Mouse (Mus musculus): ENCODE data around the gene Serbp1. TPM values are rescaled to one million over a fixed set of nuclear protein-coding genes. Genes with fewer than 3 reads are reported as not detected.
"Not testable (repeated sequence)": the region's sequence is repeated elsewhere in the genome, so short reads cannot be mapped to it uniquely, and the experiment has no call there.

Gene Serbp1
- total RNA-seq (2021) = 100 to 1,000 TPM; 238 to 241 TPM

DNA sequence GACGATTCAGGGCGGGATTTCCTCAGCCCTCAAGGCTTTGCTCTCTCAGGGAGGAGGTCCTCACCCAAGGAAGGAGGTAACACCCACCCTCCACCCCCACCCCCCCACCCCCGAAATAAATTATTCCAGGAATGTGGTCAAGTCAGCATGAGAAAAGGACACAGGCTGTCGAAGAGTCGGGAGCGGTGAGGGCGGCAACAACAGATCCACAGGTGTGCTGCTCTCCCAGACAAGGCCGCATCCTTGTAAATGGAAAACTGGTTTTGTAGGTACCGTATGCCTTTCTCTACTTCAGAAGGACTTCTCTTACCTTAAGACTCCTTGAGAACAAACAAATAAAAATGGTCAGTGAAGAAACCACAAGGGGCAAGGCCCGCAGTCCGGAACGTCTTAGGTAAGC is at the start of gene Serbp1:
Serbp1 (plus strand) TSS at position 200 of the 400 bp plus-strand sequence.
- intact Hi-C loops (cut with DNase I) = no loop called here
- DNase-seq (ENCODE audit: extremely low spot score in 1 of 2, low spot score in 2 of 2) = no peak

DNA sequence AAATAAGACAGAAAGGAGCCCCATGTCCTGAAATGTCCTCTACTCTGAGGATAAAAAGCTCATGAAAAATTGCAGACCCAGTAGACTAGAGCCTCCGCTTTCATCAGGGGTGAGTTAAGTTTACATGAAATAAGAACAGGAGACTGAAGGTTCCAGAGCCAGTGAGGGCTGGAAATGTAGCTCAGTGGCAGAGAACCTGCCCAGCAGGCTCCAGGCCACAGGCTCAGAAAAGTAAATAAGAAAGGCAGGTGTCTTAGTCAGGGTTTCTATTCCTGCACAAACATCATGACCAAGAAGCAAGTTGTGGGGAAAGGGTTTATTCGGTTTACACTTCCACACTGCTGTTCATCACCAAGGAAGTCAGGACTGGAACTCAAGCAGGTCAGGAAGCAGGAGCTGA is 44.4 kb upstream of the Serbp1 start:
- intact Hi-C loops (cut with DNase I) = no loop called here
- DNase-seq (ENCODE audit: extremely low spot score in 1 of 2, low spot score in 2 of 2) = no peak

GRCm38 (mm10) chr6:67194606-67195005 is 43.4 kb upstream of the Serbp1 start:
- no peak for DNase-seq (ENCODE audit: extremely low spot score in 1 of 2, low spot score in 2 of 2)
- intact Hi-C loops (cut with DNase I) = no loop called here

GRCm38 (mm10) chr6:67195148-67195611 is 42.8 kb upstream of the Serbp1 start:
- intact Hi-C loops (cut with DNase I) = no loop called here
- no peak for DNase-seq (ENCODE audit: extremely low spot score in 1 of 2, low spot score in 2 of 2)

- no peak for DNase-seq (ENCODE audit: extremely low spot score in 1 of 2, low spot score in 2 of 2)
- intact Hi-C loops (cut with DNase I) = no loop called here
Measured at GRCm38 (mm10) chr6:67196821-67197220, 41.2 kb upstream of the Serbp1 start.

- DNase-seq (ENCODE audit: extremely low spot score in 1 of 2, low spot score in 2 of 2) = peak in 1 of 2 experiments; percentile 38
- intact Hi-C loops (cut with DNase I) = no loop called here
Measured at GRCm38 (mm10) chr6:67198085-67198484, 39.9 kb upstream of the Serbp1 start.

- intact Hi-C loops (cut with DNase I) = no loop called here
- peak; percentile 31 to 52 for DNase-seq (ENCODE audit: extremely low spot score in 1 of 2, low spot score in 2 of 2)
Measured at GRCm38 (mm10) chr6:67200715-67201322, 37.2 kb upstream of the Serbp1 start.

DNA sequence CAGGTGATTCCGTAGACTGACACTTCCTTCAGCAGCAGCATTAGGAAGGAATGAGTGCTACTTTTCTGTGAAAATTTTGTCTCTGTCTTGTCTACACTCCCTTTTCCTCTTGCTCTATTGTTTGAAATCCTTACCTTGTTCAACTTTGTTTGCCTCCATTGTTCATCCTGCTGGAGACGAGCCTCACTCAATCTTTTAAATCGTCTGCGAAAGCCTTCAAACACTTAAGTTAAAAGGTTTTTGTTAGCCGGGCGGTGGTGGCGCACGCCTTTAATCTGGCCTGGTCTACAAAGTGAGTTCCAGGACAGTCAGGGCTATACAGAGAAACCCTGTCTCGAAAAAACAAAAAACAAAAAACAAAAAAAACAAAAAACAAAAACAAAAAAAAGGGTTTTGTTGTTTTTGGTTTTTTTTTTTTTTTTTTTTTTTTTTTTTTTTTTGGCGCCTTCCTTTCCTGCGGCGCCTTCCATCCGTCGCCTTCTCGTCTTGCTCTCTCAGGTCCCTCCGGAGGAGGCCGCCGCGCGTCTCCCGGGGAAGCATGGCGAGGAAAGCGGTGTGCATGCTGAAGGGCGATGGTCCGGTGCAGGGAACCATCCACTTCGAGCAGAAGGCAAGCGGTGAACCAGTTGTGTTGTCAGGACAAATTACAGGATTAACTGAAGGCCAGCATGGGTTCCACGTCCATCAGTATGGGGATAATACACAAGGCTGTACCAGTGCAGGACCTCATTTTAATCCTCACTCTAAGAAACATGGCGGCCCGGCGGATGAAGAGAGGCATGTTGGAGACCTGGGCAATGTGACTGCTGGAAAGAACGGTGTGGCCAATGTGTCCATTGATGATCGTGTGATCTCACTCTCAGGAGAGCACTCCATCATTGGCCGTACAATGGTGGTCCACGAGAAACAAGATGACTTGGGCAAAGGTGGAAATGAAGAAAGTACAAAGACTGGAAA is 32.6 kb upstream of the Serbp1 start:
- no peak for DNase-seq (ENCODE audit: extremely low spot score in 1 of 2, low spot score in 2 of 2)
- intact Hi-C loops (cut with DNase I) = no loop called here

- DNase-seq (ENCODE audit: extremely low spot score in 1 of 2, low spot score in 2 of 2) = no peak
- intact Hi-C loops (cut with DNase I) = no loop called here
Measured at GRCm38 (mm10) chr6:67212362-67212761, 25.6 kb upstream of the Serbp1 start.

GRCm38 (mm10) chr6:67213429-67214098 is 24.4 kb upstream of the Serbp1 start:
- intact Hi-C loops (cut with DNase I) = no loop called here

DNA sequence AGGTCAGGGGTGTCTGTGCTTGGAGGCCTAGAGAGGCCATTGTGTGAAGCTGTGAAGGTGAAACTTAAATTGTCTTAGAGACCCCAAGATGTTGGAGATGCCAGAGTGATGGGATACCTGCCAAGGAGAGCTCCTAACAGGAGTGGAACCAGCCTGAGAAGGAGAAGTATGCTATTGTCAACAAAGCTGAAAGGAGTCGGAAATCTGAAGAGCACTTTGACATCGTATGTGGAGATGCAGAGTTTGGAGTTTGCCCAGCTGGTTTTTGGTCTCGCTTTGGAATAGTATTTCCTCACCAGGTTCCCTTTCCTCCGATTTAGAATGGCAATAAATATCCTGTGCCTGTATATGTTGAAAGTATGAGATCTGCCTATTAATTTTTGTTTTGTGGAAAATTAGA is 20.6 kb upstream of the Serbp1 start:
- no peak for DNase-seq (ENCODE audit: extremely low spot score in 1 of 2, low spot score in 2 of 2)
- intact Hi-C loops (cut with DNase I) = no loop called here

More at GRCm38 (mm10) chr6:67213429-67214098, 24.4 kb upstream of the Serbp1 start:
- DNase-seq (ENCODE audit: extremely low spot score in 1 of 2, low spot score in 2 of 2) = no peak

DNA sequence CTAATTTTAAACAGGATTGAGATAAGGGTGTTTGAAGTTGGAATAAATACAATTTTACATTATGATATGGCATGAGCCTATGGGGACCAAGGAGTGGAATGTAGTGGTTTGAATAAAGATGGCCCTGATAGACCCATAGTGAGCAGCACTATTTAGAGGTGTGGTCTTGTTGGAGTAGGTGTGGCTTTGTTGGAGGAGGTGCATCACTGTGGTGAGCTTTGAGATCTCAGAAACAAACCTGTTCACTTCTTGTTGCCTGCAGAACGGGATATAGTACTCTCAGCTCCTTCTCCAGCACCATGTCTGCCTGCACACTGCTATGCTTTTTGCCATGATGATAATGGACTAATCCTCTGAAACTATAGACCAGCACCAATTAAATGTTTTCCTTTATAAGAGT is 20.1 kb upstream of the Serbp1 start:
- intact Hi-C loops (cut with DNase I) = no loop called here
- DNase-seq (ENCODE audit: extremely low spot score in 1 of 2, low spot score in 2 of 2) = no peak

DNA sequence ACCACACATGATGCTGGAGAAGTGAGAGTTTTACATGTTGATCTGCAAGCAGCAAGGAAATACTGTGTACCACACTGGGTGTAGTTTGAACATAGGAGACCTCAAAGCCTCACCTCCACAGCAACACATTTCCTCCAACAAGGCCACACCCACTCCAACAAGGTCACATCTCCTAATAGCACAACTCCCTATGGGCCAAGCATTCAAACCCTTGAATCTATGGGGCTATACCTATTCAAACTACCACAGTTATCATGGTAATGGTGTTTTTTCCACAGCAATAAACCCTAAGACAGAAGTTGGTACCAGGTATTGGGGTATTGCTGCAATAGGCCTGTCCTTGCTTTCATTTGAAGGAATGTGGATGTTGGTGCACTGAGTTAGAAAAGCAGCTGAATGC is 19.4 kb upstream of the Serbp1 start:
- intact Hi-C loops (cut with DNase I) = no loop called here
- no peak for DNase-seq (ENCODE audit: extremely low spot score in 1 of 2, low spot score in 2 of 2)

- DNase-seq (ENCODE audit: extremely low spot score in 1 of 2, low spot score in 2 of 2); intact Hi-C loops (cut with DNase I): not testable (repeated sequence)
Measured at GRCm38 (mm10) chr6:67219931-67220330, 18.0 kb upstream of the Serbp1 start.

DNA sequence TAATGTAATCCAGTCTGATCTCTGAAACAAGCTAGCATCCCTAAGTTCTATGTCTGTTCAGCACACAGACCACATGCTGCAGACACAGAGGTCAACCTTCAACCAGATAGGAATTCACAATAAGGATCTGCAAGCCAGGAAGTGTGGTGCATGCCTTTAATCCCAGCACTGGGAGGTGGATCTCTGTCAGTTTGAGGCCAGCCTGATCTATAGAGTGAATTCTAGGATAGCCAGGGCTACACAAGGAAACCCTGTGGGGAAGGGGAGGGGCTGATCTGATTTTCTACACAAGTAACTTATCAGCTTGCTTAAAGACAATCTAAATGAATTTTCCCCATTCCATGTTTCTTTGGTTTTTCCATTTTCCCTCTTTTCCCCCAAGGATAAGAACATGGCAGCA is 17.2 kb upstream of the Serbp1 start:
- DNase-seq (ENCODE audit: extremely low spot score in 1 of 2, low spot score in 2 of 2) = no peak
- intact Hi-C loops (cut with DNase I) = no loop called here

DNA sequence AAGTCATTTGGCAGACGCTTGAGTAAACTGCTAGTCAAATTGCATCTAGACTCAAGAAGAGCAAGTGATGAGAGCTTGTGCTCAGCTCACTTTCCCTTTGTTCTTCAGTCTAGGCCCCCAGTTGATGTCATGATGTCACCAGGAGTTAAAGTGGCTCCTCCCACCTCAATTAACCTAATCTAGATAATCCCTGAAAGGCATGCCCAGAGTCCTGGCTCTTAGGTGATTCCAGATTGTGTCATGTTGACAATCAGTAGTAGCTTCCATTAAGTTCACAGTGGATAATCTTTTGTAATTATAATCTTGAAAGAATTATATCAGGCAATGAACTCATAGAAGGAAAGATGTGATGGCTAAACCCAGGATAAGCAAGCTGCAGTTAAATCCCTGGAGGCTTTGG is 14.9 kb upstream of the Serbp1 start:
- DNase-seq (ENCODE audit: extremely low spot score in 1 of 2, low spot score in 2 of 2) = no peak
- intact Hi-C loops (cut with DNase I) = no loop called here

DNA sequence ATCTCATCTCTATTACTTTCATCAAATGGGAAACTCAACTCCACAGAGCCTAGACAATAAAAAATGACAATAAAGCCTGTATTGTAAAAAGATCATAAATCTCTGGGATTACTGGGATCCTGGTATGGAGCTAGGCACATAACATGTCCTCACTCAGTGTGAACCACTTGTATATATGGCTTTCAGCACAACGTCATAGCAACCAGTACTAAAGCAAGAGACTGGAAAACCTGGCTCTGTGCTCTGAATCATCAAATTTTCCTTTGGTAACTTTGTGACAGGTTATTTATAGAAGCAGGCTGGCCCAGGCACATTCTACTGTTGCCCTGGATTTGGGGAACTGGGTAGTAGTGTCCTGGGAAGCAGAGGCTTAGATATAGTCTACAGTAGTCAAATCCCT is 14.5 kb upstream of the Serbp1 start:
- intact Hi-C loops (cut with DNase I) = no loop called here
- DNase-seq (ENCODE audit: extremely low spot score in 1 of 2, low spot score in 2 of 2) = no peak

GRCm38 (mm10) chr6:67226286-67226685 is 11.7 kb upstream of the Serbp1 start:
- intact Hi-C loops (cut with DNase I) = no loop called here
- DNase-seq (ENCODE audit: extremely low spot score in 1 of 2, low spot score in 2 of 2) = no peak

DNA sequence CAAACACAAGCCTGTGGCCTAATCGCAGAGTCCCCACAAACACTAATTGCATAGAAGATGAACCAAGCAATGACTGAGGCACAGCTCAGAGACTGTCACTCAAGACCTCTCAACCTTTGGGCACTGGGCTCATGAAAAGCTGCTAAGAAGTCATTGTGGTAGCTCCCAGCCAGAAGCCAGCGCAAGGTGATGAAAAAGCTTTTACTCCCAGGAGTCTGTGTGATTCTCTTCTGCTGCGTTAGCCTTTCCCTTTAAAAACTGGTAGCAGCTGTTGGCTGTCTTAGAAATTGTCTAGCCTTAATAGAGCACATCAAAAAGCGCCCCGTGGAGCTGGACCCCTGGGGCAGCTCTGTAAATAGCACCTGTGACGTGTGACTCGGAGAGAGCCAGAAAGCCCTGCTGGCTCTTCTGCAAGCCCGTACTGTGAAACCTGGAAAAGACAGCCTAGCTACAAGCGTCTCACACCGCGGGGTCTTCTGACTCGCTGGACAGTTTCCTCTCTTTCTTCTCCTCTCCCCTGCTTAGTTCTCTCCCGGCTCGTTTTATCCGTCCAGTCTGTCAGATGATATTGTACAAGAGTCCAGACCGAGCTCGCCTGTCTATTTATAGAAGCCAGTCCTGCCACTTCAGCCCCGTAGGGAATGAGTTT is 9.4 kb upstream of the Serbp1 start:
- peak in 1 of 2 experiments; percentile 55 for DNase-seq (ENCODE audit: extremely low spot score in 1 of 2, low spot score in 2 of 2)
- intact Hi-C loops (cut with DNase I) = no loop called here

Data from left cerebral cortex, postnatal 10 days (tissue).